Mouse (Mus musculus) limb, embryonic 11.5 days (tissue): ENCODE measurements around the gene Spon1. TPM values are rescaled to one million over a fixed set of nuclear protein-coding genes. Genes with fewer than 3 reads are reported as not detected.

Source experiments
- ATAC-seq: fragments of 200-750 bp; cut with Nextera tagmentation; 2 replicates; pipeline ENCODE4 v1.8.0; 2017; ENCODE audit warnings: low read depth; ENCODE audit not compliant: insufficient number of reproducible peaks, low FRiP score, low TSS enrichment
- DNase-seq: peaks from one replicate; pipeline ENCODE4 v3.0.0-alpha.2; 2015; ENCODE audit warnings: low spot score
- H3K27ac ChIP-seq: fragments of 300-500 bp; sonication (generic); replicated peaks from 2 replicates; pipeline ENCODE4 v1.5.1; 2014; ENCODE audit warnings: low read depth, mild to moderate bottlenecking, low read length
- H3K27me3 ChIP-seq: fragments of 300-500 bp; sonication (generic); 2 replicates; pipeline ENCODE4 v1.6.1; 2014; ENCODE audit warnings: mild to moderate bottlenecking, low read length, mixed read lengths; ENCODE audit not compliant: control insufficient read depth, insufficient read depth
- H3K36me3 ChIP-seq: fragments of 300-500 bp; sonication (generic); 2 replicates; pipeline ENCODE4 v1.6.1; 2014; ENCODE audit warnings: mild to moderate bottlenecking, low read length, moderate library complexity, mixed read lengths; ENCODE audit not compliant: control insufficient read depth, insufficient read depth
- H3K4me1 ChIP-seq: fragments of 300-500 bp; sonication (generic); 2 replicates; pipeline ENCODE4 v1.6.1; 2014; ENCODE audit warnings: low read length, mixed read lengths; ENCODE audit not compliant: control insufficient read depth, insufficient read depth
- H3K4me2 ChIP-seq: fragments of 300-500 bp; sonication (generic); 2 replicates; pipeline ENCODE4 v1.6.1; 2014; ENCODE audit warnings: low read depth, mild to moderate bottlenecking, moderate library complexity; ENCODE audit not compliant: severe bottlenecking
- H3K4me3 ChIP-seq: fragments of 300-500 bp; sonication (generic); 2 replicates; pipeline ENCODE4 v1.5.1; 2014; ENCODE audit warnings: low read depth, low read length
- H3K9ac ChIP-seq: fragments of 300-500 bp; sonication (generic); 2 replicates; pipeline ENCODE4 v1.6.1; 2014; ENCODE audit warnings: mild to moderate bottlenecking, low read length
- H3K9me3 ChIP-seq: fragments of 300-500 bp; sonication (generic); 2 replicates; pipeline ENCODE4 v1.6.1; 2016; ENCODE audit warnings: low read length; ENCODE audit not compliant: control insufficient read depth
- WGBS: fragments of 180-500 bp; shearing (Covaris S2); extraction: QIAGEN DNeasy Blood & Tissue Kit; methylation state at CpG from one replicate; pipeline ENCODE4 v1.1.7; 2014; 5-methylcytosine and 5-hydroxymethylcytosine counted together
- polyA plus RNA-seq: library from polyadenylated mRNA; unstranded; fragments of >200 nt; fragmentation: Nextera tagmentation; extraction: Ambion mirVana; gene quantifications from 2 replicates; pipeline ENCODE4 v1.2.1, GENCODE M21; 2014

The Spon1 gene
- polyA plus RNA-seq, 1 experiment from 2014 or later = 3.8 TPM

DNA sequence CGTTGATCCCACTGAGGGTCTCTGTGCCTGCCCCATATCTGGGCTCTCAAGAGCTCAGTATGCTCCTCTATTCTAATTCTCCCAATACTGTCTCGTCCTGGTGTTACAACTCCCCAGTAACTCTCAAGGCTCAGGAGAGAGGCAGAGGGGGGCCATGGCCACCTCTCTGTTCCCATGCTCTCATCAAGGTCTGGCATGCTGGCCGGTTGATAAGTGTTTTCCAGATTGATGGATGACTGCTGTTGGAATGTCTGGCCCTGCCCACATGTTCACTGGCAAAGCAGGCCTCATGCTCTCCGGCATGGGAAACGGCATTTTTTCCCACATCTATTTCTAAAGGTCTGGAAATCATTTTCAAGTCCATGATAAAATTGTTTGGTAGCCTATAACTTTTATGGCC, 29.4 kb downstream of the Spon1 start:
- Histone ChIP-seq H3K4me3 (no peak overlapping the region), H3K27me3 (no peaks in the 10 kb centered on the region), H3K4me2 (no peak overlapping the region), H3K36me3 (no peaks in the 10 kb centered on the region), H3K27ac (no peak overlapping the region), H3K9me3 (no peaks in the 10 kb centered on the region), H3K4me1 (no peaks in the 10 kb centered on the region), H3K9ac (no peak overlapping the region)
- ATAC-seq = no peak
- WGBS = 62% methylated on average over 5 of the region's 5 CpGs
- DNase-seq = no peak

- Histone ChIP-seq H3K36me3 (no peaks in the 10 kb centered on the region), H3K4me3 (no peak overlapping the region), H3K27ac (no peak overlapping the region), H3K9ac (no peak overlapping the region), H3K9me3 (no peaks in the 10 kb centered on the region), H3K4me1 (no peaks in the 10 kb centered on the region), H3K4me2 (no peak overlapping the region), H3K27me3 (no peaks in the 10 kb centered on the region)
- 88% methylated on average over 4 of the region's 4 CpGs for WGBS
- DNase-seq (no peak), ATAC-seq (no peak)
Measured at GRCm38 (mm10) chr7:113797134-113797533, 31.3 kb downstream of the Spon1 start.

GRCm38 (mm10) chr7:113798605-113799255, 32.9 kb downstream of the Spon1 start:
- Histone ChIP-seq H3K4me1 (no peaks in the 10 kb centered on the region), H3K27me3 (no peaks in the 10 kb centered on the region), H3K4me2 (no peak overlapping the region), H3K9ac (no peak overlapping the region), H3K4me3 (no peak overlapping the region), H3K36me3 (no peaks in the 10 kb centered on the region), H3K27ac (no peak overlapping the region), H3K9me3 (no peaks in the 10 kb centered on the region)
- DNase-seq (no peak), ATAC-seq (no peak)
- WGBS = 90% methylated on average over 6 of the region's 6 CpGs

DNA sequence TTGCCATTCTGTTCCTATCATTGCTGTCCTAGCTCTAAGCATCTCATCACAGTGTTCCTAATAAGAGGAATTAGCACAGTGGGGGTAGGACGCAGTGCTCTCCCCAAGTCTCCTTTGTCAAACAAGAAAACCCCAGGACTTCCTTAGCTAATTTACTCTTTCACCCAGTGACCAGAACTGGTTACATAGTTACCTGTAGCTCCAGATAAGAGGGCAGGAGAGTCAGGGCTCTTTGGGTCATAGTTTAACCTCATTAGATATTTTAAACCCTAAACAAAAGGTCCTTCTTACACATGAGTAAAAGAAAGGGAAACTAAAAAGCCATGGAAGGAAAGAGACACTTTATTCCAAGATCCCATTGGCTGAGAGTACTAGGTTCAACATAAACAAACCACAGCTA, 44.0 kb downstream of the Spon1 start:
- ATAC-seq = no peak
- Histone ChIP-seq H3K27ac (no peak overlapping the region), H3K9me3 (no peaks in the 10 kb centered on the region), H3K9ac (no peak overlapping the region), H3K36me3 (no peaks in the 10 kb centered on the region), H3K27me3 (no peaks in the 10 kb centered on the region), H3K4me1 (no peaks in the 10 kb centered on the region), H3K4me3 (no peak overlapping the region), H3K4me2 (no peak overlapping the region)
- DNase-seq = no peak
- 72% methylated on average over 1 of the region's 1 CpGs for WGBS

- ATAC-seq (no peak), DNase-seq (no peak)
- H3K27ac ChIP-seq = no peak overlapping the region
- H3K27me3 ChIP-seq = no peaks in the 10 kb centered on the region
- no peaks in the 10 kb centered on the region for H3K36me3 ChIP-seq
- H3K9ac ChIP-seq = no peak overlapping the region
- no peak overlapping the region for H3K4me2 ChIP-seq
- H3K4me1 ChIP-seq = no peaks in the 10 kb centered on the region
- no peaks in the 10 kb centered on the region for H3K9me3 ChIP-seq
- H3K4me3 ChIP-seq = no peak overlapping the region
- 85% methylated on average over 10 of the region's 10 CpGs for WGBS
Measured at GRCm38 (mm10) chr7:113811376-113812158, 45.8 kb downstream of the Spon1 start.

DNA sequence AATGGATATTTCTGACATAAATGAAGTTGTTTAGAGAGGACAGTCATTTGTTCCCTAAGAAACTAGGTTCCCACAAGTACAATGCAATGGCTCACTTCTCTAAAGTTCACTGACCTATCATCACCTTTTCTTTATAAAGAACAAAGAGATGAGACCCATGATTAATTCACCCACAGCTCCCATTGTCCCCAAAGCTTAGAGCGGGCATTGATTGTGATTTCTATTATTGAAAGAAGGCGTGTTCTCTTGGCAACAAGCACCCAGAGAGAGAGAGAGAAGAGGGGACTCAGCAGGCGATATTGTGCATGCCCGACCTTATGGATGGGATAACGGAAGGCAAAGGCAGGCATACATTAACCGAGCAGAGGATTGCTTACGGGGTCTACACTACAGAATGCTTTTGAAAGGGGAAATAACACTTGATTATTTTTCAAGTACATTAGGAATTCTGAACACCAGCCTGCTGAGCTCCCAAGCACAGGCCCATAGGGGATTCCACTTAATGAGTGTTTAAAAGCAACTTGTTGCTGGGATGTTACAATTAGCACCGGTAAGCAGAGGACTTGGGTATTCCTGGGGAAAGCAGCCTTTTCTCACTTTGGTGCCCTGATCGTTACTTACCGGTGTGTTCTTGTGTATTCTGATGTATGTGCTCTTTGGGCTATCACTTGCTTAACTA, 48.4 kb downstream of the Spon1 start:
- 84% methylated on average over 10 of the region's 10 CpGs for whole genome bisulfite sequencing
- ATAC-seq = no peak
- no peak overlapping the region for H3K27ac ChIP-seq
- no peaks in the 10 kb centered on the region for H3K4me1 ChIP-seq
- H3K9ac ChIP-seq = no peak overlapping the region
- H3K4me3 ChIP-seq = no peak overlapping the region
- DNase-seq = no peak
- H3K9me3 ChIP-seq = no peaks in the 10 kb centered on the region
- no peaks in the 10 kb centered on the region for H3K36me3 ChIP-seq
- H3K27me3 ChIP-seq = no peaks in the 10 kb centered on the region
- no peak overlapping the region for H3K4me2 ChIP-seq

- Histone ChIP-seq H3K27ac (no peak overlapping the region), H3K9ac (no peak overlapping the region), H3K36me3 (no peaks in the 10 kb centered on the region), H3K4me2 (no peak overlapping the region), H3K4me1 (no peaks in the 10 kb centered on the region), H3K4me3 (no peak overlapping the region), H3K27me3 (no peaks in the 10 kb centered on the region), H3K9me3 (no peaks in the 10 kb centered on the region)
- 77% methylated on average over 5 of the region's 5 CpGs for WGBS
- ATAC-seq (no peak), DNase-seq (no peak)
Measured at GRCm38 (mm10) chr7:113815726-113816125, 49.9 kb downstream of the Spon1 start.

DNA sequence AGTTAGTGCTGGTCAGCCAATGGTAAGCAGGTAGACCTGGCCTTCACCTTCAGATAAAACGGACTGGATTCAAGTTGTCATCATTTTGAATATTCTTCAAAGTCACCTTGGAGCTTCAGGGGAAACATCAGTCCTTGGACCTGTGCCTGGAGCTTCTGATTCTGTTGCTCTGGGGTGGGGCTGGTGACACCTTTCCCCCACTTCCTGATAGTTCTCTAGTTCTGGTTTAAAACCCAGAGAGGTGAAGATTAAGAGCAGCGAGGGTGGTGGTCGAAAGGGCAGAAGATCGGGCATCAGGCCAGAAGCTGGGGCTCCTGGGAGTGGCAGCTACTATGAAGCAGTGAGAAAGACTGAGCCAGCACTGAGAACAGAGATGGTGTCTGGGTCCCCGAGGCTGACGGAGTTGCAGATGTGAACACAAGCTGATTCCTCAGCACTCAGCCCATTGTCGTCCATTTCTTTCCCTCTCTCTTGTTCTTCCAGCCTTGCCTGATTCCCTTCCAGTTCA, 51.1 kb downstream of the Spon1 start:
- no peaks in the 10 kb centered on the region for H3K27me3 ChIP-seq
- no peak overlapping the region for H3K4me2 ChIP-seq
- ATAC-seq (no peak), DNase-seq (no peak)
- no peaks in the 10 kb centered on the region for H3K9me3 ChIP-seq
- H3K9ac ChIP-seq = no peak overlapping the region
- no peak overlapping the region for H3K4me3 ChIP-seq
- no peaks in the 10 kb centered on the region for H3K4me1 ChIP-seq
- WGBS = 89% methylated on average over 7 of the region's 7 CpGs
- H3K36me3 ChIP-seq = no peaks in the 10 kb centered on the region
- H3K27ac ChIP-seq = no peak overlapping the region
